Mouse (Mus musculus) fat pad, adult 2 months (tissue): ENCODE results near the gene Trim31.

ENCODE experiments used
- DNase-seq: peaks from one replicate; pipeline ENCODE4 v3.0.0-alpha.2; 2011; ENCODE audit warnings: low read depth, low spot score; ENCODE audit errors: extremely low read depth

The Trim31 gene

DNA sequence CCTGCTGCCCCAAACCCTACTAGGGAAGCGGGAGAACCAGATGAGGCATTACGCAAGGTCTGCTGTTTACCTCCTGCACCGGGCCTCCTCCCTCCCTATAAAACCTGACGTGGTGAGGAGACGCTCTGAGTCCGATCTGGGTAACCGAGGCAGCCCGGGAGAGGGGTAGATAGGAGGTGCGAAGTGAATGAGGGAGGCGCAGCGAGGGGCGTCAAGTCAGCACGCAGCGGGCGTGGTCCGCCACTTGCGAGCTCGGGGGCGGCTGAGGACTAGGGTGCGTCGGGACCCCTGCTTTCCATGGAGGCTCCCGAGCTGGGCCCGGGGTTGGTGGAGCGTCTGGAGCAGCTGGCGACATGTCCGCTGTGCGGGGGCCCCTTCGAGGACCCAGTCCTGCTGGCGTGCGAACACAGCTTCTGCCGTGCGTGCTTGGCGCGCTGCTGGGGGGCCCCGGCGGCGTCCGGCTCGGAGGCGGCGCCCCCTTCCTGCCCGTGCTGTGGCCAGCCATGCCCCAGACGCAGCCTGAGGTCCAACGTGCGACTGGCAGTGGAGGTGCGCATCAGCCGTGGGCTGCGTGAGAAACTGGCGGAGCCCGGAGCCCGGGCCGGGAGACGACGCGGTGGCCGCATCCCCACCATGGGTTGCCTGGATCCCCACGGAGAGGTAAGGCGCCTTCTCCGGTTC, 45.0 kb downstream of the Trim31 start, which contains the start of gene Rnf39:
Gene Rnf39 (plus strand): TSS at position 128 of the 681 bp plus-strand sequence.
- DNase-seq: no peak

- DNase-seq: no peak
These were observed 45.8 kb downstream of the Trim31 start for GRCm38 (mm10) chr17:36943691-36944090.

DNA sequence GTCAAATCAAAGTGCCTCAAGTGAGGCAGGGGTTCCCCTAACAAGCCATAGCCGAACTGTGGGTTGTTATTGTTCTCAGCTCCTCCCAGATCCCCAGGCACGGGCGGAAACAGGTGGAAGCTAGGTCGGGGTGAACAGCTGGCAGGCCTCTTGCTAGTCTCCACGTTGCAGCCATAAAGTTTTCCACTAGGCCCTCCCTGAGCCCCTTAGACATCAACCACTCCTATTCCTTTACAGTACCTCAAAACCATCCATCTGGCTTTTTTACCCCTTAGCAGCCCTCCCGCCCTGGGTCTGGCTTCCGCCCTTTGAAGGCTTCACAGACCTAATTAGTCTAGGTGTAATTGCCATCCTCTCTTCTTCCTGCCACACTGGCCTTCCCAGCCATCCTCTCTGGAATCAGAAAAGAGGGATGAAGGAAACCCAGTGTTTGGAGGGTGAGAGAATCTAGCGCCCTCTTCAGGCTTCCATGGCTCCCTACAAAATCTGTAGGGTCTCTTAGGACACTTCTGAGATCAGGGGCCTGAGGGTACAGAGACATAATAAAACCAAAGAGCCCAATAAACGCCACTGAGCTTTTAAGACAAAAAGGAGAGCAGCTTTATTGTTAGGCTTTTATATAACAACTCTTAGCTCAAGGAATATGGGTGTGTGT, 46.3 kb downstream of the Trim31 start:
- DNase-seq: no peak

DNA sequence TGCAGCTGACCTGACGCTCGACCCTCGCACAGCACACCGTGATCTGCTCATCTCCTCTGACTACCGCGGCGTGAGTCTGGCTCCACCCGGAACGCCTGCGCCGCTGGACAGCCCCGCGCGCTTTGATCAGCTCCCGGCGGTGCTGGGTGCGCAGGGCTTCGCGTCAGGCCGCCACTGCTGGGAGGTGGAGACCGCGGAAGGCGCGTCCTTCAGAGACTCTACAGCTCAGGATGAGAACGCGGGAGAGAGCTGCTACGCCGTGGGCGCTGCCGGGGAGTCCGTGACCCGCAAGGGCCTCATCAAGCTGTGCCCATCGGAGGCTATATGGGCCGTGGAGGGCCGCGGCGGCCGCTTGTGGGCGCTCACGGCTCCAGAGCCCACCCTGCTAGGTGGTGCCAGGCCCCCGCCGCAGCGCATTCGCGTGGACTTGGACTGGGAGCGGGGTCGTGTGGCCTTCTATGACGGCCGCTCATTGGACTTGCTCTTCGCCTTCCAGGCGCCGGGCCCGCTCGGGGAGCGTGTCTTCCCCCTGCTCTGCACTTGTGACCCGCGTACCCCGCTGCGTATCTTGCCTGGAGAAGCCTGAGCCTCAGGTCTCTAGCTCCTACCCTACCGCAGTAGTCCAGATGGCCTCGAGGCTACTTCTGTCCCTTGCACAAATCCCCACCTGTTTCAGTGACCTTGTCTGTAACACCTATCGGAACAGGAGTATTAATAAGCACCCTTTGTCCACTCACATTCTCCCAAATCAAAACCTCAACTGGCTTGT, 49.3 kb downstream of the Trim31 start:
- no peak for DNase-seq

DNA sequence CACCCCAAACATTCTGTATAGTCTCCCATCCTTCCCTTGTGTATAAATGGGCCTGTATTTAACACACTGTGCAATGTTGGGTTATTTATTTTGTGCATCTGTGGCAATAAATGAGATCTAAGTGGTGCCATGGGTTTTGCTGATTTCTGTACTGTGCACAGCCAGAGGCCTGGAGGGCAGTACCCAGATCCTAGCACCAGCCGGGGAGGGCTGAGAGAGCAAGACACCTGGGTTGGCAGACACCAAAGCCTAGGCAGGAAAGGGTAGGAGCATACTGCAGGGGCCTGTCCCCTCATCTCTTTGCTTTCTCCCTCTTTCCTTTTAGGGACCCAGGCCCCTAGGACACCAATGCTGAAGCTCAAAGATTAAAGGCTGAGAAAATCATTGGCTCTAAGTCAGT, 50.4 kb downstream of the Trim31 start:
- no peak for DNase-seq

GRCm38 (mm10) chr17:36949265-36949664, 51.3 kb downstream of the Trim31 start:
- DNase-seq: no peak

DNA sequence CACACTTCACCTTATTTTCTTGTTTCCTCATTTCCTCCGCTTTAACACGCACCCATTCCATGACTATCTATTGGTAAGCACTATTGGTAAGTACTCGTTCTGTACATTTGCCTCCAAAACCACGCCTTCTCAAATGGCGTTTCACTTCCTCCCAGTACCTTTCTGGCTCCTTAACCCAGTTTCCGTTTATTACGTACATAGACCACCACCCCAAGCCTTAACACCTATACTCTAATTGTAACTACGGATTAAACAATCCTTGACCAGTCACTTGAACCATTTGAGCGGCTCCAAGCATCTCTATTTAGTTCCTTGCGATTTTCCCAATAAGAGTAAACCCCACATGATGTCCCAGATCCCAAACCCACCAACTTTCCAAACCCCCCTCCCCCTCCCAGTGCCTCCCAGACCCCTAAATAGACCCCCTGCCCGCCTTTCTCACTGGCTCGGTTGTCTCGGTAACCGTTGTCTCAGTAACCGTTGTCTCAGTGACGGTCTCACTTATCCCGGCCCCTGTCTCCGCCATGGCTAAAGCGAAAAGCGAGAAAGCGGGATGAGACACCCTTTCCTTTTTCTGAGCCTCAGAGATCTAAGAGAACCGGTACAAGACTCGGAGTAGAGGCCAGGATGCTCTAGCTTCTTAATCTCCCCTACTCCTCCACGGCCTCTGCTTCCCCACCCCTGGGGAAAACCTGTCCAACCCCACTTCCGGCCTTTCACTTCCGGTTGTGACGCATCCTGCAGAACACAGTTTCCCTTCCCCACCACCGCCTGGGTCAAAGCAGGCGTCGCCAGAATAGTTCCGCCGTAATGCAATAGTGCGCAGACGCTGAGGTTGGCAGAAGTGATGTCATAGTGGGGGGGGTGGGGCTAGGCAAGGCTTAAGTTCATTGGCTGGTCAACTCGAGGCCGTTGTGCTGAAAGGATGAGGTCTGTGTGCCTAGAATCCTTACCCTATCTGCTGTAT, 53.3 kb downstream of the Trim31 start, which contains the start of gene Ppp1r11:
Gene Ppp1r11 (minus strand): TSS at position 761 of the 967 bp plus-strand sequence.
- DNase-seq: peak; percentile 81

GRCm38 (mm10) chr17:36952631-36953030, 54.7 kb downstream of the Trim31 start:
- no peak for DNase-seq

DNA sequence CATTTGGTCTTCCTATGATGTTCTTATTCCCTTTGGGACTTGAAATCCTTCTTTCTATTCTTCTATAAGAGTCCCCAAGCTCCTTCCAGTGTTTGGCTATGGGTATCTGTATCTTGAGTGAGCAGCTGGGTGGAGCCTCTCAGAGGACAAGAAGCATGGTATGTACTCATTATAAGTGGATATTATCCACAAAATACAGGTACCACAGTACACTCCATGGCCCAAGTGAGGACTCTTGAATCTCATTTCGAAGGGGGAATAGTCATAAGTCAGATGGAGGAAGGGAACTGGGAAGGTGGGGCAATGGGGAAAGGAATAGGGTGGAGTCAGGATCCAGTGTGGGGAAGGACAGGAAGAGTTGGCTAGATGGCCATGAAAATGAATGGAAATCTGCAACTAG, 55.1 kb downstream of the Trim31 start:
- no peak for DNase-seq

GRCm38 (mm10) chr17:36957999-36958743, 60.3 kb downstream of the Trim31 start, which contains the start of the genes Znrd1 and Znrd1as:
Znrd1 (minus strand) TSS chr17:36958559.
Znrd1as (plus strand) TSS chr17:36958592.
- peak; percentile 80 for DNase-seq

DNA sequence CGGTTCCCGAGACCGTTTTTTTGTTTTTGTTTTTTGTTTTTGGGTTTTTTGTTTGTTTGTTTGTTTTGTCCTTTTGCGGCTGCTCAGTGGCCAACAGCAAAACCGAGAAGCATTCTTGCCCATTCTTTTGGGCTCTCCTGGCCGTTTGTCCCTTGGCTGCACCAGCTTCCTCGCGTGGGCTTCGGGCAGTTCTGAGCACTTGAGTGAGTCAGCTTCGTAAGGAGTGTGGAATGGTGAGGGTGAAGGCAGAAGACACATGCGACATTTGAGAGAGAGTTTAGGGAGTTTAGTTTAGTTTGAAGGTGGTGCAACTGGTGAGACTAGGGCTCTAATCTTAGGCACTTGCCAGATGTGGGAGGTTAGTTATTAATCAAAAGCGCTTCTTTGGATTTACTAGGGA, 61.0 kb downstream of the Trim31 start:
- DNase-seq: no peak
